Mouse (Mus musculus): ENCODE results near the gene Dbt. TPM values are rescaled to one million over a fixed set of nuclear protein-coding genes. Genes with fewer than 3 reads are reported as not detected.
A peak's percentile ranks its signal among the peaks of the same experiment; 100 is the strongest.

The Dbt gene
- polyA plus RNA-seq, 1 experiment, result 41.9 TPM

DNA sequence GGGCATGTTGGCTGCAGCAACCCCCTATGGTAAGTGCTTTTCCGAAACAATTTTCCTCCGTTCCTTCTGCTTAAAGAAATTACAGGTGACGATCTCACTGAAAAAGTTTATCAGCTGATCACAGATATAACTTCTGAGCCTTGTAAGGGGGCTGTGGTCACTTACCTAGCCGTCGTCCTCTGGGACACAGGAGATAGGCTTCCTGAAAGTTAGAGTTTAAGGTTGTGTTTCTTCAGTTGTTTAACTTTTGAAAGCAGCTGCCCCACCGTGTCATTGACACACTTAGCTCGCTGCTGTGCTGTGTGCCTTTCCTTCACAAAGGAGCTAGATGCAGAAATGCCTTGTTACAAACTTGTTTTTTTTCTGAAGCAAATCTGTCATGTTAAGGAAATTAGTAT, 50.2 kb downstream of the Dbt start:
- TF ChIP-seq CTCF (conservative IDR thresholded peaks at IDR 0.05; ENCODE audit: insufficient read depth, insufficient read length, low read depth, low read length) (no peak), POLR2A (IDR thresholded peaks at IDR 0.05; ENCODE audit: low read depth, low read length) (no peak)
- H3K36me3 ChIP-seq (ENCODE audit: control insufficient read depth, insufficient read depth, low read length), result no peaks in the 10 kb centered on the region
- no peaks in the 10 kb centered on the region for H3K4me1 ChIP-seq (ENCODE audit: control insufficient read depth, insufficient read depth, low read length)
- H3K27ac ChIP-seq (ENCODE audit: insufficient read depth, low read depth, low read length), result no peak overlapping the region
- DNase-seq, result no peak
- H3K27me3 ChIP-seq (replicated peaks; ENCODE audit: control insufficient read depth, insufficient read depth, low read length), result no peaks in the 10 kb centered on the region
- WGBS, result 69% methylated on average over 7 of the region's 7 CpGs
- no peak overlapping the region for H3K4me3 ChIP-seq (ENCODE audit: insufficient read depth, low read depth, low read length)

DNA sequence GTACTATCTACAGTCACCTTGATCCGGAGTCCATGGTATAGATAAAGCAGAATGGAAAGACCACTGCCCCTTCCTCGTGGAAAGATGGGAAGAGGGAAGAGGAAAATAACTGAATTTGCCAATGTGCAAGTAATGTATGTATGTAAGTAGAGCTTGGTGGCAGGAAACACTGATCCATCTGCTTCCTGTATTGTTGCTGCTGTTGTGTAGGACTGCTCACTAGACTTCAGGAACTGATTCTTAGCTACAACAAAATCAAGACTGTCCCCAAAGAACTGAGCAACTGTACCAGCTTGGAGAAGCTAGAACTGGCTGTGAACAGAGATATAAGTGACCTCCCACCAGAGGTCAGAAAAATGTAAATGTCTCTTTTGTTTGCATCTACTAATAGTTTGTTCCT, 57.8 kb downstream of the Dbt start:
- Histone ChIP-seq H3K4me3 (ENCODE audit: insufficient read depth, low read depth, low read length) (no peak overlapping the region), H3K4me1 (ENCODE audit: control insufficient read depth, insufficient read depth, low read length) (no peaks in the 10 kb centered on the region), H3K27me3 (replicated peaks; ENCODE audit: control insufficient read depth, insufficient read depth, low read length) (no peaks in the 10 kb centered on the region), H3K36me3 (ENCODE audit: control insufficient read depth, insufficient read depth, low read length) (no peaks in the 10 kb centered on the region), H3K27ac (ENCODE audit: insufficient read depth, low read depth, low read length) (no peak overlapping the region)
- no peak for DNase-seq
- 64% methylated on average over 2 of the region's 2 CpGs for WGBS
- no peak for TF ChIP-seq CTCF (conservative IDR thresholded peaks at IDR 0.05; ENCODE audit: insufficient read depth, insufficient read length, low read depth, low read length)
- no peak for TF ChIP-seq POLR2A (IDR thresholded peaks at IDR 0.05; ENCODE audit: low read depth, low read length)

- WGBS, result 28% methylated on average over 3 of the region's 3 CpGs
- Histone ChIP-seq H3K4me1 (ENCODE audit: control insufficient read depth, insufficient read depth, low read length) (no peaks in the 10 kb centered on the region), H3K27me3 (replicated peaks; ENCODE audit: control insufficient read depth, insufficient read depth, low read length) (no peaks in the 10 kb centered on the region), H3K36me3 (ENCODE audit: control insufficient read depth, insufficient read depth, low read length) (peaks cover 2% of the 10 kb centered on the region), H3K27ac (ENCODE audit: insufficient read depth, low read depth, low read length) (no peak overlapping the region), H3K4me3 (ENCODE audit: insufficient read depth, low read depth, low read length) (no peak overlapping the region)
- DNase-seq, result peak; percentile 19
- TF ChIP-seq CTCF (conservative IDR thresholded peaks at IDR 0.05; ENCODE audit: insufficient read depth, insufficient read length, low read depth, low read length) (peak; percentile 65), POLR2A (IDR thresholded peaks at IDR 0.05; ENCODE audit: low read depth, low read length) (no peak)
These were observed 64.4 kb downstream of the Dbt start for GRCm38 (mm10) chr3:116577286-116577685.

DNA sequence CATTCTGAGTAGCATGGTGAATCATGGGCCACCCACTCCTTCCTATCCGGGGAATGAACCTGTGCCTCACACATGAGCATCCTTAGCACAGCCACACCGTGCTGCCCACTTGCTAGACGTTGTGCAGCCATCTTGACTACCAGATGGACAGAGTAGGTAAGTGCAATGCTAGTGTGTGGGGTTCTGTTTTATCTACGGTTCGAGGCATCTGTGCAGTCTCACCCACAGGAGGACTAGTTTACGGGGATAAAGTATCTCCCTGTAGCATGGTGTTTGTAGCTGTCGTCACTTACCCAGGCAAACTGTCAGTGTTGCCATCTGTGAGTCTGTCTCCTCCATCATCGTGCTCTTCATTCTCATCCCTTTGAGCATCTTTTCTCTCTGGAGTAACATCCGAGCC, 69.3 kb downstream of the Dbt start:
- H3K4me3 ChIP-seq (ENCODE audit: insufficient read depth, low read depth, low read length), result no peak overlapping the region
- TF ChIP-seq POLR2A (IDR thresholded peaks at IDR 0.05; ENCODE audit: low read depth, low read length), result no peak
- no peak for TF ChIP-seq CTCF (conservative IDR thresholded peaks at IDR 0.05; ENCODE audit: insufficient read depth, insufficient read length, low read depth, low read length)
- 95% methylated on average over 9 of the region's 9 CpGs for WGBS
- no peaks in the 10 kb centered on the region for H3K27me3 ChIP-seq (replicated peaks; ENCODE audit: control insufficient read depth, insufficient read depth, low read length)
- DNase-seq, result no peak
- H3K36me3 ChIP-seq (ENCODE audit: control insufficient read depth, insufficient read depth, low read length), result peaks cover 5% of the 10 kb centered on the region
- no peak overlapping the region for H3K27ac ChIP-seq (ENCODE audit: insufficient read depth, low read depth, low read length)
- H3K4me1 ChIP-seq (ENCODE audit: control insufficient read depth, insufficient read depth, low read length), result no peaks in the 10 kb centered on the region

DNA sequence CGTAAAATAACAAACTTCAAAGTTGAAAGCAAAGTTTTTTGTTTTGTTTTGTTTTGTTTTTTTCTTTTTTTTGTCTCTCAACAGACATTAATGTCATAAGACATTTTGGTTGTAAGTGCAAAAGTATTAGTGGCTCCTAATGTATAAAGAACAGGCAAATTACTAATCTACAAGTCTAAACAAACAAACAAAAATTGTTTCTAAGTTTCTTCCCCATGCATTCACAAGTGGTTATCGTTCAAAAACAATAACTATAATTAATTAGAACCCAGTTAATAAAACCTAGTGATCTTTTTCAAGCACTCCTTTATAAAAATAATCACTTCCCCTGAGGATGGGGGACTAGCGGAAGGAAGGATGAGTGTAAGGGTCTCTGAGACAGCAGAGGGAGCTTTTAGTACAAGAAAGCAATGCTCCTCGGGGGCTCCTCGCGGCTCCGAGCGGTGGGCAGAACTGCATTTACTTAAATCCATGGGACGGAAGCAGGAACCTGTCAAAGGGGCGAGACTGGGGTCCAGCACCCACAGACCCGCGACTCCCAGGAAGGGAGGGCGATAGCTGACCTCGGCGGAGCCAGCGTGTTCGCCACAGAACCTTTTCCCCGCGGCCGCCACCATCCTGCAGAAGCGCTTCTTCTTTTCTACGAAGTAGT, 81.3 kb downstream of the Dbt start:
- no peak for DNase-seq
- peak overlapping the region; percentile 81 for H3K4me3 ChIP-seq (ENCODE audit: insufficient read depth, low read depth, low read length)
- no peak; the same call in 1 of the 2 replicates for TF ChIP-seq CTCF (conservative IDR thresholded peaks at IDR 0.05; ENCODE audit: insufficient read depth, insufficient read length, low read depth, low read length)
- no peak for TF ChIP-seq POLR2A (IDR thresholded peaks at IDR 0.05; ENCODE audit: low read depth, low read length)
- WGBS, result 1% methylated on average over 22 of the region's 22 CpGs
- no peaks in the 10 kb centered on the region for H3K4me1 ChIP-seq (ENCODE audit: control insufficient read depth, insufficient read depth, low read length)
- peak overlapping the region; percentile 30; the same call in 1 of the 2 replicates for H3K27ac ChIP-seq (ENCODE audit: insufficient read depth, low read depth, low read length)
- no peaks in the 10 kb centered on the region for H3K36me3 ChIP-seq (ENCODE audit: control insufficient read depth, insufficient read depth, low read length)
- H3K27me3 ChIP-seq (replicated peaks; ENCODE audit: control insufficient read depth, insufficient read depth, low read length), result no peaks in the 10 kb centered on the region

DNA sequence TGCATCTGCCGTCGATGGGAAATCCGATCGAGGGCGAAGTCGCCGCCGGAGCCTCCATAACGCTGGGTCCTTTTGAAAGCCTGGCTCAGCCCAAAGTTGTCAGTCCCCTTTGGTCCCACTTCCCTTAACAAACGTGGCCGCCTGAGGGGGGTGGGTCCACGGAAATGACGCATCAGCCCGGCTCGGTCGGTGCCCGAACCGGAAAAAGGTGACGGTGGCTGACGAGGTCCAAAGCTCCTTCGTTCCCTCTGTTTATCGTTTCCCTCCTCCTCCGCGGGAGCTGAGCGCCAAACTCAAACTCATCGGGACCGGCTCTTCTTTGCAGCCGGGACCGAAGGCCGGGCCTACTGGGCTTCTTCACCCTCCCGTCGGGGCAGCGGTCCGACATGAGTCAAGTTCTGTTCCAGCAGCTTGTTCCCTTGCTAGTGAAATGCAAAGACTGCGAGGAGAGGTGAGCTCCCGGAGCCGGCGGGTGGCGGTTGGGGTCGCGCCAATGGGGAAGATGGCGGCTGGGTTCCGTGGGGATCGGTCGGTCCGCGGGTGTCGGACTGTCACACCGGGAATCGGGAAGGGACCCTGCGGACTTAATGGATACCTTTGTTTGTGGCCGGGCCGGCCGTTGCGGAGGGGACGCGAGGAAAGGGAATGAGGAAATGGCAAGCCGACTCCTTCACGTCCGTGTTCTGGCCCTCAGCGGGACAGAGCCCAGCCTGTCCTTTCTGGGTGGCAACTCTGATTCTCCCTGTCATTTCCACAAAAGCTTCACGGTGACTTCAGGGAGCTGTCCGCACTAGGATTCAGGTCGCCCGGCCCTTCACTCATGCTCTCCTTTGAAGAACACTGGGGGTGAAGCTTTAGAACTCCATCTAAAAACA, 82.1 kb downstream of the Dbt start, which contains the start of gene Sass6:
Gene Sass6 (plus strand): TSS at position 255 of the 875 bp plus-strand sequence.
- Histone ChIP-seq H3K4me1 (ENCODE audit: control insufficient read depth, insufficient read depth, low read length) (no peaks in the 10 kb centered on the region), H3K4me3 (ENCODE audit: insufficient read depth, low read depth, low read length) (peak within 1 kb of the TSS; percentile 81), H3K27ac (ENCODE audit: insufficient read depth, low read depth, low read length) (peak within 1 kb of the TSS; percentile 30; the same call in 1 of the 2 replicates), H3K27me3 (replicated peaks; ENCODE audit: control insufficient read depth, insufficient read depth, low read length) (no peaks in the 10 kb centered on the region), H3K36me3 (ENCODE audit: control insufficient read depth, insufficient read depth, low read length) (no peaks in the 10 kb centered on the region)
- DNase-seq, result peak; percentile 99
- under 1% methylated on average over 65 of the region's 65 CpGs for WGBS
- TF ChIP-seq CTCF (conservative IDR thresholded peaks at IDR 0.05; ENCODE audit: insufficient read depth, insufficient read length, low read depth, low read length) (no peak), POLR2A (IDR thresholded peaks at IDR 0.05; ENCODE audit: low read depth, low read length) (no peak)

GRCm38 (mm10) chr3:116595603-116595991, 82.7 kb downstream of the Dbt start:
- 4% methylated on average over 10 of the region's 10 CpGs for WGBS
- TF ChIP-seq POLR2A (IDR thresholded peaks at IDR 0.05; ENCODE audit: low read depth, low read length), result no peak
- no peak for TF ChIP-seq CTCF (conservative IDR thresholded peaks at IDR 0.05; ENCODE audit: insufficient read depth, insufficient read length, low read depth, low read length)
- Histone ChIP-seq H3K4me1 (ENCODE audit: control insufficient read depth, insufficient read depth, low read length) (no peaks in the 10 kb centered on the region), H3K27me3 (replicated peaks; ENCODE audit: control insufficient read depth, insufficient read depth, low read length) (no peaks in the 10 kb centered on the region), H3K4me3 (ENCODE audit: insufficient read depth, low read depth, low read length) (peak overlapping the region; percentile 81), H3K27ac (ENCODE audit: insufficient read depth, low read depth, low read length) (no peak overlapping the region), H3K36me3 (ENCODE audit: control insufficient read depth, insufficient read depth, low read length) (no peaks in the 10 kb centered on the region)
- no peak for DNase-seq

Other genes with a start within 250 kb of the Dbt start
- 5.3 and 5.5 TPM in 2 replicates for gene Cdc14a, start 89.0 kb upstream of the Dbt start, polyA plus RNA-seq (2012; rRNA removed)
- 28.0 and 30.4 TPM in 2 replicates for gene Rtca, start 4.9 kb upstream of the Dbt start, polyA plus RNA-seq (2012; rRNA removed)
- 0.33 and 0.81 TPM in 2 replicates for gene Lrrc39, start 49.9 kb downstream of the Dbt start, polyA plus RNA-seq (2012; rRNA removed)
- gene Sass6, start 81.9 kb downstream of the Dbt start, polyA plus RNA-seq (2012; rRNA removed), result 0.42 and 0.78 TPM in 2 replicates
- 2.8 TPM in 2 replicates for gene Trmt13, start 101.5 kb downstream of the Dbt start, polyA plus RNA-seq (2012; rRNA removed)
- 27.5 and 27.8 TPM in 2 replicates for gene Mfsd14a, start 149.6 kb downstream of the Dbt start, polyA plus RNA-seq (2012; rRNA removed)
- gene Gm43191, start 168.2 kb downstream of the Dbt start, polyA plus RNA-seq (2012; rRNA removed), result not detected in 2 replicates
- gene Slc35a3, start 199.8 kb downstream of the Dbt start, polyA plus RNA-seq (2012; rRNA removed), result 15.7 and 17.5 TPM in 2 replicates

Data from kidney, adult 2 months (tissue).